Mouse (Mus musculus) erythroblast, embryonic 14.5 days (primary cell): ENCODE results near the gene Cd151. TPM values are rescaled to one million over a fixed set of nuclear protein-coding genes. Genes with fewer than 3 reads are reported as not detected.
"Not testable (repeated sequence)": the region's sequence is repeated elsewhere in the genome, so short reads cannot be mapped to it uniquely, and the experiment has no call there.

ENCODE experiments used
- H3K27me3 ChIP-seq: 2 replicates; pipeline ENCODE4 v1.6.1; 2012; ENCODE audit warnings: inconsistent platforms; ENCODE audit not compliant: control insufficient read depth
- H3K36me3 ChIP-seq: 2 replicates; pipeline ENCODE4 v1.6.1; 2012; ENCODE audit warnings: mild to moderate bottlenecking, inconsistent platforms; ENCODE audit not compliant: control insufficient read depth
- H3K4me1 ChIP-seq: 2 replicates; pipeline ENCODE4 v1.6.1; 2012; ENCODE audit warnings: inconsistent platforms; ENCODE audit not compliant: control insufficient read depth
- H3K4me3 ChIP-seq: replicated peaks from 2 replicates; pipeline ENCODE3; 2012; ENCODE audit warnings: moderate library complexity, mild to moderate bottlenecking, inconsistent platforms
- H3K9me3 ChIP-seq: 2 replicates; pipeline ENCODE4 v1.6.1; 2012; ENCODE audit warnings: low read length, inconsistent platforms, mixed read lengths; ENCODE audit not compliant: control insufficient read depth
- GATA1 ChIP-seq: IDR thresholded peaks from 2 replicates; pipeline ENCODE4 v1.6.1; 2012; ENCODE audit warnings: low read length, inconsistent platforms, mixed read lengths
- TAL1 ChIP-seq: IDR thresholded peaks from 3 replicates; pipeline ENCODE4 v1.6.1; 2012; ENCODE audit warnings: low read length, inconsistent platforms, mixed read lengths
- polyA plus RNA-seq: library from polyadenylated mRNA; stranded (reverse); fragments of >175 nt; gene quantifications from 2 replicates; pipeline ENCODE4 v1.2.3, GENCODE M21; 2012

Cd151 gene
- polyA plus RNA-seq, 1 experiment = 1.1 TPM

- Histone ChIP-seq H3K4me3 (peak overlapping the region; percentile 71), H3K36me3 (peaks cover 59% of the 10 kb centered on the region), H3K27me3 (no peaks in the 10 kb centered on the region), H3K9me3 (no peaks in the 10 kb centered on the region), H3K4me1 (peaks cover 83% of the 10 kb centered on the region)
- TF ChIP-seq TAL1 (no peak), GATA1 (no peak)
Measured at GRCm38 (mm10) chr7:141441460-141441859, 25.7 kb upstream of the Cd151 start.

DNA sequence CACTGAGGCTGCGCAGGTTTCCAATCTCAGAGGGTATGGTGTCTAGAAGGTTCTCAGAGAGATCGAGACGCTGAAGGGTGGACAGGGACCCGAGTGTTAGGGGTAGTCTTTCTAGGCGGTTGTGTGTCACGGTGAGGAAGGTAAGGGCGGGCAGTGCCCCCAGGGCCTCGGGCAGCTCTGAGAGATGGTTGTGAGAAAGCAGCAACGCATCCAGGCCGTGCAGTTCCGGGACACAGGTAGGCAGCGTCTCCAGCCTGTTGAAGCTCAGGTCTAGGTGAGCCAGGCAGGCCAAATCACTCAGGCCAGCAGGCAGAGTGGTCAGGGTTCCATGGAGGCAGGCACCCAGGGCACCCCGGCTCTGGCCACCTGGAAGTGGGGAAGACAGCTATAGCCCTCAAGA, 25.0 kb upstream of the Cd151 start:
- no peak for TF ChIP-seq TAL1
- TF ChIP-seq GATA1 = no peak
- Histone ChIP-seq H3K9me3 (no peaks in the 10 kb centered on the region), H3K27me3 (no peaks in the 10 kb centered on the region), H3K4me1 (peaks cover 82% of the 10 kb centered on the region), H3K4me3 (peak overlapping the region; percentile 71), H3K36me3 (peaks cover 57% of the 10 kb centered on the region)

GRCm38 (mm10) chr7:141443081-141443821, 23.9 kb upstream of the Cd151 start:
- no peaks in the 10 kb centered on the region for H3K9me3 ChIP-seq
- no peak for TF ChIP-seq TAL1
- no peak for TF ChIP-seq GATA1
- H3K36me3 ChIP-seq = peaks cover 50% of the 10 kb centered on the region
- peaks cover 77% of the 10 kb centered on the region for H3K4me1 ChIP-seq
- peak overlapping the region; percentile 71 for H3K4me3 ChIP-seq
- H3K27me3 ChIP-seq = no peaks in the 10 kb centered on the region

DNA sequence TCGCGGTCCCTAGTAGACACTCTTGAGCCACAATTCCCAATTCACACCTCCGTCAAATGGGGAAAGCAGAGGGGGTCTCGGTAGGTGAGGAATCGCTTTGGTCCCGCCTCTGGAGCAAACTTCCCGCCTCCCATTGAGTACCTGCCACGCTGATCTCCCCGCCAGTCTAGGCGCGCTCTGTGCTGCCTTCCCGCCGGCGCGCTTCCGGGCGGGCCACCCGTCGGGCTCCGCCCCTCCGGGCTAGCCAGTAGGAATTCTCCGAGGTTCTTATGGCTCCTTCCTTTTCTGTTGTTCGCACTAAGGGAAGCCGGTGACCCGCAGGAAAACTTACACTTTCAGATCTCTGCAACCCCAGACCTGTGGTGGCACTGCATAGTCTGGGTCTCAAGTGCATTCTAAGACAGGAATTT, 23.4 kb upstream of the Cd151 start, which contains the start of gene Pidd1:
Gene Pidd1 (minus strand): TSS at position 198 of the 410 bp plus-strand sequence.
- H3K4me1 ChIP-seq = peaks cover 78% of the 10 kb centered on the region
- H3K27me3 ChIP-seq = no peaks in the 10 kb centered on the region
- peaks cover 50% of the 10 kb centered on the region for H3K36me3 ChIP-seq
- TF ChIP-seq TAL1 = no peak
- TF ChIP-seq GATA1 = no peak
- peak within 1 kb of the TSS; percentile 71 for H3K4me3 ChIP-seq
- no peaks in the 10 kb centered on the region for H3K9me3 ChIP-seq

DNA sequence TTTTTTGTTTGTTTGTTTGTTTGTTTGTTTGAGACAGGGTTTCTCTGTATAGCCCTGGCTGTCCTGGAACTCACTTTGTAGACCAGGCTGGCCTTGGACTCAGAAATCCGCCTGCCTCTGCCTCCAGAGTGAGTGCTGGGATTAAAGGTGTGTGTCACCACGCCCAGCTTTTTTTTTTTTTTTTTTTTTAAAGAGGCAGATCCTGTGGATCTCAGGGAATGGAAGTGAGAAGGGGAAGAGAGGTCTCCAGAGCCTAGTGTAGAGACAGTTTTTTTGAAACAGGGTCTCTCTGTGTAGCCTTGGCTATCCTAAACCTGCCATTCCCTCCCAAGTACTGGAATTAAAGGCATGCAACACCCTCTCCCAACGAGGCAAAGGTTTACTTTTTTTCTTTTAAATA, 20.8 kb upstream of the Cd151 start:
- H3K27me3 ChIP-seq, H3K9me3 ChIP-seq: not testable (repeated sequence)
- peak overlapping the region; percentile 68 for H3K4me3 ChIP-seq
- peaks cover 79% of the 10 kb centered on the region for H3K4me1 ChIP-seq
- H3K36me3 ChIP-seq = peaks cover 50% of the 10 kb centered on the region

DNA sequence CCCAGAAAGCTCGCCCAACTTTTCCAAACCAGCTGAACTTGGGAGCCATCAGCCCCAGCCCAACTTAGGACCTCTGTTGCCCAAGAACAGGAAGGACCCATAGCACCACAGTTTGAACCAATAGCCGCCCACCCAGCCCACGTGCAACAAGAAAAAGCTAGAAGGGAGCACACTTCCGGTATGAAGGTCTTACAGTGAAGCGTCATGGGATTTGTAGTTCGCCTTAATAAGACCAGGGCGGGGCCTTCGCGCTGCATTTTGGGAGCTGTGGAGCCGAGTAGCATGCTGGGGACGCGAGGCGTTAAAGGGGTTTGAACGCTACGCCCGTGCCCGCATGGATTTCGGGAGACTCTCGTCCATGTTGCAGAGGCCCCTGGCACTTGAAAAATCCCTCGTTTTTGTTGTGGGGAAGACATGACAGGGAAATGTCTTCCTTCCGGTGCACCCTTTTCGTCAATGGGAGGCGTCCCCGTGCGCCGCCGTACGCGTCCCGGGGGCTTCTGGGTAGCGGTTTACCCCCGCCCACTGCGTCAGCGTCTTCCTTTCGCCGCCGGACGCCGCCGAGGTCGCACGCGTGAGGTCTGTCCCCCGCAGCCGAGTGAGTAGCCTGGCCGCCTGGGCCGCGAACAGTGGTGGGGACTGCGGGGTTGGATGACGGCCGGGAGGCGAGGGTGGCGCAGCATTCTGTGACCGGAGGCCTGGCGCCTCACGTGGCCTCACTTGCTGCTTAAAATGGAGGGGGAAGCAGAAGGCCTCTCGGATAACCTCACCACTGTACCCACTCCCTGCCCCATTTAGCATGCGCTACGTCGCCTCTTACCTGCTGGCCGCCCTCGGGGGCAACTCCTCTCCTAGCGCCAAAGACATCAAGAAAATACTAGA, 19.8 kb upstream of the Cd151 start, which contains the start of gene Rplp2:
Gene Rplp2 (plus strand): TSS at position 261 of the 882 bp plus-strand sequence.
- Histone ChIP-seq H3K4me1 (peaks cover 76% of the 10 kb centered on the region), H3K4me3 (peak within 1 kb of the TSS; percentile 68), H3K27me3 (no peaks in the 10 kb centered on the region), H3K36me3 (peaks cover 50% of the 10 kb centered on the region), H3K9me3 (no peaks in the 10 kb centered on the region)
- TF ChIP-seq TAL1 (no peak), GATA1 (no peak)

DNA sequence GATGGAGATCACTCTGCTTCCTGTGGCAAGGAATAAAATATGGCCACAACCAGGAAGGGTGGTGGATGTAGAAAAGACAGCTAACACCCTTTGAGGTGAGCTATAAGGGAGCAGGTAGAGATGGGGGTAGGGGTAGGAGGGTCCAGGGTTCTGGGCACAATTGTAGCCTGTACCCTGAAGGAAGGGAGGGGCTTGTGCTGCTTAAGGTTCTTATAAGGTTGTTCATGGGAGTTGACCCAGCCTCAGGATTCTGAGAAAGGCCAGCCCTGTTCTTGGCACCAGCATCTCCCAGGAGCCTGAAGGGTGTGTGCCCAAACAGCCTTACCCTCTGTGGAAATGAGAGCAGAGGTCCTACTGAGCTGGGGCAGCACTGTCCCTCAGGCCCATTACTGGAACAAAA, 15.3 kb upstream of the Cd151 start:
- TF ChIP-seq TAL1 (no peak), GATA1 (no peak)
- Histone ChIP-seq H3K27me3 (no peaks in the 10 kb centered on the region; the same call in 1 of the 2 replicates), H3K9me3 (no peaks in the 10 kb centered on the region), H3K4me1 (peaks cover 71% of the 10 kb centered on the region), H3K4me3 (no peak overlapping the region), H3K36me3 (peaks cover 45% of the 10 kb centered on the region)

GRCm38 (mm10) chr7:141453636-141454035, 13.6 kb upstream of the Cd151 start:
- TF ChIP-seq TAL1 (no peak), GATA1 (no peak)
- Histone ChIP-seq H3K4me1 (peaks cover 67% of the 10 kb centered on the region), H3K36me3 (peaks cover 47% of the 10 kb centered on the region), H3K4me3 (no peak overlapping the region), H3K9me3 (no peaks in the 10 kb centered on the region), H3K27me3 (no peaks in the 10 kb centered on the region; the same call in 1 of the 2 replicates)

- Histone ChIP-seq H3K4me1 (peaks cover 55% of the 10 kb centered on the region), H3K9me3 (no peaks in the 10 kb centered on the region), H3K36me3 (peaks cover 43% of the 10 kb centered on the region), H3K4me3 (peak within 1 kb of the TSS; percentile 72), H3K27me3 (peaks cover 10% of the 10 kb centered on the region)
- no peak for TF ChIP-seq GATA1
- no peak for TF ChIP-seq TAL1
Measured at GRCm38 (mm10) chr7:141454967-141455551, 12.1 kb upstream of the Cd151 start, which contains the start of gene Pnpla2. Gene Pnpla2, plus strand, starts transcription at chr7:141455198.
